11 mouse cellular contexts compared by ENCODE assay signal in the genomic region with DNA sequence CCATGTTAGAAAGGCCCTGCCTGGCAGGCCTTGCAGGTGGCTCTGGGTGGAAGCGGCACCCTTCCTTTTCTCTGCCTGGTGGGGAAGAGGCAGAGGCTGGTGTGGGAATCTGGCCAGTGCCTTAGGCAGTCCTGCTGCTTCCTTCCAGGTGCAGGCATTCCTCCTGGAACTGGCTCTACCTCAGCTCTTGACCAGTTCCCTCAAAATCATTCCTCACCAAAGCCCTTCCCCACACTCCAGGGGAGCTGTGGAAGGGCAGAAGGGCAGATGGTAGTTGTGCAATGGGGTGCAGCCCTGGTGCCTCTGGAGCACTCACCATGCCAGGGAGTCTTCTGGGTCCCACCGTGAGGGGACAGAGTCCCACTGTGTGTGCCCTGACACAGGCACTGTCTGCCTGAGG. TPM values are rescaled to one million over a fixed set of nuclear protein-coding genes. Genes with fewer than 3 reads are reported as not detected.
DNase-seq lines count a peak whose midpoint lies in the region; ATAC-seq and TF ChIP-seq lines count a peak whose summit lies in the region.
"Had no signal": no experiment of that assay in that cellular context is flagged by ENCODE, and none has a peak within 500 bp of the region (broad histone marks: within the 10 kb centered on the region; RNA-seq: fewer than 3 reads in every experiment).

No protein-coding gene starts in this region.

- no peak overlapping the region for H3K9ac ChIP-seq in forebrain, embryonic 12.5 days
- H3K9ac ChIP-seq in liver, embryonic 13.5 days, result 0 out of 2 replicates have a peak overlapping the region, but pooled peaks have one; percentile 2

- ATAC-seq in forebrain, embryonic 12.5 days (ENCODE audit: low FRiP score), result no peak
- peak; percentile 34; the same call in 1 of the 2 replicates for ATAC-seq in liver, embryonic 13.5 days (ENCODE audit: low read depth)
- ATAC-seq: activated CD4-positive, CD25-positive, alpha-beta regulatory T cell, adult 4 months had no signal

- H3K36me3 ChIP-seq in forebrain, embryonic 12.5 days (replicated peaks), result no peaks in the 10 kb centered on the region
- no peaks in the 10 kb centered on the region for H3K36me3 ChIP-seq in liver, embryonic 13.5 days

- TF ChIP-seq POLR2A in cortical plate, adult 2 months (IDR thresholded peaks at IDR 0.05; ENCODE audit: extremely low read depth, insufficient read depth, low read length), result no peak

- DNase-seq in layer of hippocampus, adult 2 months (ENCODE audit: low spot score in 2 of 2), result no peak
- no peak for DNase-seq in layer of hippocampus, adult 8-10 months (ENCODE audit: low spot score in 2 of 2)
- no peak for DNase-seq in liver, embryonic 13.5 days
- DNase-seq in retina, embryonic 14.5 days (ENCODE audit: low spot score), result no peak
- DNase-seq in spleen, postnatal 14 days (ENCODE audit: low spot score in 2 of 2), result no peak
- DNase-seq: cerebellum, postnatal 36 days; heart, postnatal 4 days; lung, adult 18-20 months had no signal

- no peak for TF ChIP-seq CTCF in layer of hippocampus, adult 2 months (conservative IDR thresholded peaks at IDR 0.05)
- TF ChIP-seq CTCF in cortical plate, adult 2 months (IDR thresholded peaks at IDR 0.05; ENCODE audit: extremely low read depth, insufficient read depth, low read length), result no peak

- 76% methylated on average over 2 of the region's 2 CpGs for WGBS in forebrain, embryonic 12.5 days
- 71% methylated on average over 2 of the region's 2 CpGs for WGBS in liver, embryonic 13.5 days (ENCODE audit: insufficient replicate concordance)

- peak overlapping the region; percentile 22; the same call in 1 of the 2 replicates for H3K4me3 ChIP-seq in layer of hippocampus, adult 2 months
- no peak overlapping the region for H3K4me3 ChIP-seq in cortical plate, adult 2 months (ENCODE audit: insufficient read depth, low read length)
- H3K4me3 ChIP-seq in forebrain, embryonic 12.5 days (replicated peaks), result no peak overlapping the region
- no peak overlapping the region for H3K4me3 ChIP-seq in liver, embryonic 13.5 days (replicated peaks)

- no peak overlapping the region for H3K4me2 ChIP-seq in forebrain, embryonic 12.5 days
- no peak overlapping the region for H3K4me2 ChIP-seq in liver, embryonic 13.5 days

- peaks cover 10% of the 10 kb centered on the region for H3K27me3 ChIP-seq in forebrain, embryonic 12.5 days
- H3K27me3 ChIP-seq in liver, embryonic 13.5 days, result peaks cover 39% of the 10 kb centered on the region

- no peaks in the 10 kb centered on the region for H3K9me3 ChIP-seq in forebrain, embryonic 12.5 days
- no peaks in the 10 kb centered on the region for H3K9me3 ChIP-seq in liver, embryonic 13.5 days (replicated peaks)

- peaks cover 21% of the 10 kb centered on the region for H3K4me1 ChIP-seq in cortical plate, adult 2 months (ENCODE audit: control insufficient read depth, insufficient read depth, low read length)
- peaks cover 50% of the 10 kb centered on the region for H3K4me1 ChIP-seq in forebrain, embryonic 12.5 days
- H3K4me1 ChIP-seq in liver, embryonic 13.5 days (replicated peaks), result peaks cover 62% of the 10 kb centered on the region

- peak overlapping the region; percentile 96 for H3K27ac ChIP-seq in layer of hippocampus, adult 2 months
- peak overlapping the region; percentile 79 for H3K27ac ChIP-seq in cortical plate, adult 2 months (ENCODE audit: insufficient read depth, low read length)
- H3K27ac ChIP-seq in forebrain, embryonic 12.5 days, result peak overlapping the region; percentile 63
- H3K27ac ChIP-seq in liver, embryonic 13.5 days, result peak overlapping the region; percentile 20

RNA-seq across cellular contexts. Expression of gene Baiap2, which starts 6.1 kb away (rescaled TPM):
- 100 to 1,000 TPM; 244 to 257 TPM for total RNA-seq in layer of hippocampus, adult 2 months (2021)
- total RNA-seq in layer of hippocampus, adult 8-10 months (2022), result 100 to 1,000 TPM; 170 to 244 (median 215) TPM
- 234 and 253 TPM in 2 replicates for polyA plus RNA-seq in cortical plate, adult 2 months (2012; rRNA removed)
- polyA plus RNA-seq in forebrain, embryonic 12.5 days (2016; fragmentation: Nextera tagmentation; extraction: Ambion mirVana), result 11.2 and 12.0 TPM in 2 replicates
- 5.1 and 5.5 TPM in 2 replicates for polyA plus RNA-seq in liver, embryonic 13.5 days (2015; fragmentation: Nextera tagmentation; extraction: Ambion mirVana)

RNA-seq across cellular contexts. Expression of gene Chmp6, which starts 23.2 kb away (rescaled TPM):
- 10 to 100 TPM; 34.7 to 45.9 TPM for total RNA-seq in layer of hippocampus, adult 2 months (2021)
- total RNA-seq in layer of hippocampus, adult 8-10 months (2022), result 10 to 100 TPM; 31.5 to 39.5 (median 37.3) TPM
- 44.2 and 48.1 TPM in 2 replicates for polyA plus RNA-seq in cortical plate, adult 2 months (2012; rRNA removed)
- polyA plus RNA-seq in forebrain, embryonic 12.5 days (2016; fragmentation: Nextera tagmentation; extraction: Ambion mirVana), result 100 TPM in 2 replicates
- polyA plus RNA-seq in liver, embryonic 13.5 days (2015; fragmentation: Nextera tagmentation; extraction: Ambion mirVana), result 37.4 and 37.6 TPM in 2 replicates

Comparison
In these comparisons a context has a peak if more than half of its experiments do, and no peak if none do; other contexts are left out.
1. H3K27ac ChIP-seq: peak in every context shown above with its lines; median percentile 96 in layer of hippocampus, adult 2 months; 79 in cortical plate, adult 2 months; 63 in forebrain, embryonic 12.5 days; 20 in liver, embryonic 13.5 days.
2. RNA of gene Baiap2, which starts 6.1 kb away (polyA plus RNA-seq): 234 to 253 TPM in cortical plate, adult 2 months; 11.2 to 12.0 TPM in forebrain, embryonic 12.5 days and 5.1 to 5.5 TPM in liver, embryonic 13.5 days; every median in the first group is over 10 times any median in the second.